Mouse (Mus musculus) splenic B cell, adult 2 months (primary cell): ENCODE measurements at regions not wholly inside any gene's neighbourhood (a gene's known extent, or its start where the extent isn't known, plus 50 kb on each side); places are given as distances from the start of the nearest gene placed in this dataset.
"Not testable (repeated sequence)": the region's sequence is repeated elsewhere in the genome, so short reads cannot be mapped to it uniquely, and the experiment has no call there.

Source experiments
- DNase-seq: peaks from one replicate; pipeline ENCODE4 v3.0.0-alpha.2; 2011; ENCODE audit warnings: low read depth, low spot score
- H3K27me3 ChIP-seq: 2 replicates; pipeline ENCODE4 v1.6.1; 2012; ENCODE audit warnings: mild to moderate bottlenecking, low read length, moderate library complexity, mixed read lengths; ENCODE audit not compliant: control insufficient read depth, poor library complexity, insufficient read depth, severe bottlenecking
- H3K36me3 ChIP-seq: 2 replicates; pipeline ENCODE4 v1.6.1; 2012; ENCODE audit warnings: mild to moderate bottlenecking, low read length, moderate library complexity, mixed read lengths; ENCODE audit not compliant: control insufficient read depth, poor library complexity, insufficient read depth, severe bottlenecking

DNA sequence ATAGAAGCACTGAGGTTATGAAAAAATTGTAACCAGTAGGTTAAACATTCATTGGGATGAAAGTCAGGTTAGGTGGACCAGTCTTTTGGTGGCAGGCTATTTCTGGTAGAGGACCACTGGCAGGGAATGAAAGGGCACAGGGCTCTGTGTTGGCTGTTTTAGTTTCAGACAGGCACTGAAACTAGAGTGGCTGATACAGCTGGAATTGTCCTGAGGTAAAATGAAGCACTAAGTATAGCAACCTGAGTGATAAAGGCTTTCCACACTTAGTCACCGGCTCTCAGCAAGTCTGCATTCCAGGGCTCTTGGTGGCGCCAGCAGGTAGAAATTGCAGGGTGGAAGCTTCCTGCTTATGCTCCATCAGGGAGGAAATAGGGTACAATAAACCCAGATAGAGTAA lies 262.2 kb upstream of the Tmpo start:
- no peak for DNase-seq
- H3K27me3 ChIP-seq: no peaks in the 10 kb centered on the region

DNA sequence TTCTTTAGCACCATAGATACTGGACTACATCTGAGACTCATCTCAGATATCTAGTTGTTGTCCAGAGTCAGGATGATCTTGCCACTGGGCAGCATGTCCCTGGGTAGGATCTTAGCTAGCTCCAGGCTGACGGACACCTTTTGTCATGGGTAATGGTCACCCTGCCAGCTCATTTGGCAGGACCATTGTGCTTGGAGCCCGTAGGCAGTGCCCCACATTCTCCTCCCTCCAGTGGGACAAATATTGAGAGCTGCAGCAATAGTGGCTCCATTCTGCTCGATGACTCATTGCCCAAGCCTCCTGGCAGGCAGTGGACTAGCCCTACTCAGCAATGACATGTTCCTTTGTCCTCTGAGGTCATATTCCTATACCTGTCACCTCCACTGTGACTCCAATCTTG lies 258.9 kb upstream of the Tmpo start:
- Histone ChIP-seq H3K27me3 (no peaks in the 10 kb centered on the region), H3K36me3 (no peaks in the 10 kb centered on the region)
- no peak for DNase-seq

More for the DNA sequence above, 262.2 kb upstream of the Tmpo start:
- H3K36me3 ChIP-seq: no peaks in the 10 kb centered on the region

DNA sequence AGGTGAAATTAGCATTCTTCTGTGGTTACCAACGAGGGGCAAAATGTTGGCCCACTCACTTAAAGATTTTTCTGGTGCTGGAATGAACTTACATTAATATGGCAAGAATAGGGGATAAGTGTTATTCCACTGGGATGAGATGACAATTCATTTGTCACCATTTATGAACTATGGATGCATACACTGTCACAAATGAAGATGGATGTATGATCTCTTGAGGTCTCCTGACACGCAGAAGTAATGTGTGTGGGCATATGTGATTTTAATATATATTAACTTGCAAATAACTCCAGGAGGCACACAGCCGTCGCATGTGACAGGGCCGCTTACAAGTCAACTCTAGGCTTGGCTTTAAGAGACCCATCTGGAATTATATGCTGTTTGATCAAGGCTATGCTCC lies 256.8 kb upstream of the Tmpo start:
- no peak for DNase-seq
- H3K36me3 ChIP-seq: no peaks in the 10 kb centered on the region
- H3K27me3 ChIP-seq: no peaks in the 10 kb centered on the region

DNA sequence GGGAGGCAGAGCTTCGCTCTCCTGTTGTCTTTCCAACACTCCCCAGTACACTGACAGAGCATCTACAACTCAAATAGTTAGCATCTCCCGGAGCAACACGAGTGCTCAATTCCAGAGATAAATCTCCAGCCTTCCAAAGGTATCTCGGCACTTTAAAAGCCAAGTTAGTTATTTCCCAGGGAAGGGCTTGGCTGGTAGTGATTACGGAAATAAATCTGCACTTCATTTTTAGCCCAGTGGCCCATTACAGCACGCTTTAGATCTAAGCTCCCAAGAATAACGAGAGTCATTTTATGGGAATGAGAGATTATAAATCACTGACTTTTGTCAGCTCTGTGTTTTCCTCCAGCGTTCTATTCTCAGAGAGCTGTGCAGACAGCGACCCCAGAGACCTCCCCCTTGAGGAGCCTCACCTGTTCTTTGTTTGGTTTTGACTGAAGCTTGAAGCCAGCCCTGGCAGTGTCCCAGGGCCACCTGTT lies 255.0 kb upstream of the Tmpo start:
- no peaks in the 10 kb centered on the region for H3K27me3 ChIP-seq
- H3K36me3 ChIP-seq: no peaks in the 10 kb centered on the region
- no peak for DNase-seq

DNA sequence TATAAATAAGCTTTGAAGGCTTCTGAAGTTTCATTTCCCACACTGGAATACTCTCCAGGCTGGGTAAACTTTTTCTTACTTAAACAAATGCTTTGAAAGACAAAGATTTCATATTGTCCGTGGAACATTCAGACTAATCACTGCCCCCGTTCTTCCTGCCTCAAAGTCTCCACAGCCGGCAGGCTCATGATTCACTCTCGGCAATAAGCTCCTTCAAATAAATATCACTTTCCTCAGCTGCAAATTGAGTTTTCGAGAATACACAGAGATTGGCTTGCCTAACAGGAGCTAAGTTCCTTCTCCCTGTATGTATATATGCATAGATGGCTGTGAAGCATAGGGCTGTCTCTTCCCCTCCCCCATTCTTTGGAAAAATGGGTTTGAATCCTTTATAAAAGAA lies 249.2 kb upstream of the Tmpo start:
- no peak for DNase-seq
- no peaks in the 10 kb centered on the region for H3K27me3 ChIP-seq

DNA sequence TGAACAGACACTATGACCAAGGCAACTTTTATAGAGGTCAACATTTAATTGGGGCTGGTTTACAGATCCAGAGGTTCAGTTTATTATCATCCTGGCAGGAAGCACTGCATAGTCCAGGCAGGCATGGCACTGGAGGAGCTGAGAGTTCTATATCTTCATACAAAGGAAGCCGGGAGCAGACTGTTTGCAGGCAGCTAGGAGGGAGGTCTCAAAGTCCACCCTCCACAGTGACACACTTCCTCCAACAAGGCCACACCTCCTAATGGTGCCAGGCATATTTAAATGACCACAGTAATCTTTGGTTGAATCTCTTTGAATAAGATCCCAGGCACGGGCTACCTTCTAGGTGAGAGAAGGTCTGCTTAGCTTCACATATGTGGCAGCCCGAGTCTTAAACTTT lies 245.5 kb upstream of the Tmpo start:
- Histone ChIP-seq H3K36me3 (no peaks in the 10 kb centered on the region), H3K27me3 (no peaks in the 10 kb centered on the region; the same call in 1 of the 2 replicates)
- no peak for DNase-seq

More for the DNA sequence above, 249.2 kb upstream of the Tmpo start:
- H3K36me3 ChIP-seq: no peaks in the 10 kb centered on the region

DNA sequence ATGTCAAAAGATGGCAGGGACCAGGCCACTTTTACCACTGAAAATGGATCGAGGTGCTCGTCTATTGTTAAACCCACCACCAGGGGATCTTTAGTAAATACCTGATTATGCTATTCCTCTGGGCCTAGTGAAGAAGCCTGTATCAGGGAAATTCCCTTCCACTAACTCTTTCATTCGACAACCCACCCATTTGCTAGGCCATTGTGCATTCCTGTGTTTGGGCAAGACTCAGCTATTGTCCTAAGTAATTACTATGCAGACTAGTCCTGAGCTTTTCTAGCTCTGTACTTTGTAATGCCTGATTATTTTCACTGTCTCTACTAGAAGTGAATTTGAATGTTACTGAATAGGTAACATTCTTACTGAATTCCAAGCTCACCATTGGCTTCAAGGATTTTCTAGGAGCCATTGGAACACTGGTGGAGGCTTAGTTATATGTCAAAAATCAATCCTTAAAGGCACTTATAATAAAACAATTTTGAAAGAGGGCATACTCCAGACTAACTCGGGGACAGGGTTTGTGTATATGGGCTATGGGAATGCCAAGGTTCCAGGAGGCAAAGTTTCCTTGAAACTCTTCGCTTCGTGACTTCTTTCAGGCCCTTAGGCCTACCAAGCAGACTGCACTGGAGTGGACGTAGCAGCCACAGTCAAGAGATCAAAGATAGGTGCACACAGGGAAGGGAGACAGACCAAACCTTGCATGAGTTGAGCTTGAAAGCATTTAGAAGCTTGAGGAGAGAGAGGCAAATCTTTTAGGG lies 244.7 kb upstream of the Tmpo start:
- not testable (repeated sequence) for H3K36me3 ChIP-seq, DNase-seq, H3K27me3 ChIP-seq

DNA sequence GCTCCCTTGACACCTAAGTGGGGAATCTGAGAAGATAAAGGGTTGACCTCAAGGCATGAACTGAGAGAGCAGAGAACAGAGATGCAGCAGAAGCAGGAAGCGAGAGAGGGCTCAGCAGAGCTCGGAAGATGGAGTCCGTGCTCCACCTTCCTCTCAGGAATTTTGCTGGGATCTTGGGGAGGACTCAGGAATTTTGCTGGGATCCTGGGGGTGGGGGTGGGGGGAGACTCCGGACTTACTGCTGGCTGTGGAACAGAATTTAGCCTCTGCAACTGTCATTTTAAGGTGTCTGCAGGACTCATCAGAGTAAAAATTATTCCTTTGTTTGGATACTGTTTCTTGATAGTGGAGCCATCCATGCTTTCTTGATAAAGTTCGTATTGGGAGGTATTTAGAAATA lies 243.7 kb upstream of the Tmpo start:
- Histone ChIP-seq H3K36me3 (no peaks in the 10 kb centered on the region), H3K27me3 (no peaks in the 10 kb centered on the region; the same call in 1 of the 2 replicates)
- no peak for DNase-seq

DNA sequence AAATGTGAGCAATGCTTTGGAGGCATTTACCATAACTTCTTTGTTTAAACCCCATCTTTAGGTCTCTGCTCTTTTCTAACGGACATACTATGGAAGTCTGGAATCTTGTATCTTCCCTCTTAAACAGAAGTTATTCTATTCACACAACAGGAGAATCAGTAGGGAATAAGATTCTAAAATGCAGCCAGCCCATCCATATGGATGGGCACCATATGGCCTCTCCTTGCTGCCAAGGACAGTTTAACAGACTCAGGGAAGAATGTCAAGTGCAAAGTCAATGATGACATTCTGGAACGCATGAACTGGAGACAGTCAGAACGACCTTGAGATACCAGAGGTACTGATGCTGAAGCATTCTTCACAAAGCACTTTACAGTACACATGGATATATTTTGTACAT lies 206.1 kb upstream of the Tmpo start:
- no peaks in the 10 kb centered on the region for H3K36me3 ChIP-seq
- DNase-seq: no peak
- no peaks in the 10 kb centered on the region for H3K27me3 ChIP-seq

DNA sequence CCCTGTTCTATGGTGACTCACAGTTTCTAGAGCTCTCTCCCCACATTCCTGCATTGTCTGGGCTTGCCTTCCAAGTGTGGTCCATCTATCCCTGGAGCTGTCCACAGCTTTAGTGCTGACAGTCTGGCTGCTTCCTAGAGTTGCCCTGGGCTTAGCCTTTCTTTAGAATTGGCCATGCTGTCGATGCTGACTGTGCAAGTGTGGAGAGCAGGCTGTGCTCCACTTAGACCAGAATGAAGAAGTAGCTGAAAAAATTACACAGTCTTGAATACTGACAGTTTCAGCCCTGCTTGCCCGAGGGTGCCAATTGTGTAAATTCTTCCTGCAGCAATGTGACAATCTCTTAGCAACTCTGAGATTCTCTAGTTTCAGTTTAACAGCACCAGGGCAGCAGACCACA lies 203.3 kb upstream of the Tmpo start:
- no peaks in the 10 kb centered on the region for H3K36me3 ChIP-seq
- no peak for DNase-seq
- H3K27me3 ChIP-seq: no peaks in the 10 kb centered on the region

DNA sequence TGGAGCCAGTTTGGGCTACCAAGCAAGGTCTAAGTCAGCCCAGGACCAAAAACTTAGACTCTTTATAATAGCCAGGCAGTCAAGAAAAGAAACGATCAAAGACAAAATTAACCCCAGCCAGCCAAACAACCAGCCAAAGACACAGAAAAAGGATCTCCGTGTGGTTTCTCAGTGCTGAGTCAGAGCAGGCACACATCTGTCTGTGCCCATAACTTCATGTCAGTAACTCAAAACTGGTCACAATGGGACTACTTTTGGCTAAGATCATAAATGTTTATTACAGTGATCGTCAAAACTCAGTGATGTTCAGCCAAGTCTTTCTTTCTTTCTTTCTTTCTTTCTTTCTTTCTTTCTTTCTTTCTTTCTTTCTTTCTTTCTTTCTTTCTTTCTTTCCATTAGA lies 195.6 kb upstream of the Tmpo start:
- H3K27me3 ChIP-seq: no peaks in the 10 kb centered on the region
- no peak for DNase-seq
- no peaks in the 10 kb centered on the region for H3K36me3 ChIP-seq

DNA sequence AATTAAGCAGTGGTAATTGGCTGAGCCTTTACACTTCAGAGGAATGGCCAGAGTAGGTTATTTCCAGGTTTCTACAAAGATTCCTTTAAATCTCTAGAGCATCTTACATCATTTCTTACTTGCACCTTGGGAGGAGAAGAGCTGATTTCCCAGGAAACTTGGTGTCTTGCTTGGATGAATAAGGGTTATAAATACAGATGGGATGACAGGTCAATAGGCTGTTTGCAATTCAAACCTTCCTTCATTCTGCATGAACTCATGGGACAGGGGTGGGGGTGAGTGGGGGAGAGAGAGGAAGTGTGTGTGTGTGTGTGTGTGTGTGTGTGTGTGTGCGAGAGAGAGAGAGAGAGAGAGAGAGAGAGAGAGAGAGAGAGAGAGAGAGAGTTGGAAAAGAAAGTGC lies 186.4 kb upstream of the Tmpo start:
- Histone ChIP-seq H3K36me3 (no peaks in the 10 kb centered on the region), H3K27me3 (no peaks in the 10 kb centered on the region)
- DNase-seq: no peak

DNA sequence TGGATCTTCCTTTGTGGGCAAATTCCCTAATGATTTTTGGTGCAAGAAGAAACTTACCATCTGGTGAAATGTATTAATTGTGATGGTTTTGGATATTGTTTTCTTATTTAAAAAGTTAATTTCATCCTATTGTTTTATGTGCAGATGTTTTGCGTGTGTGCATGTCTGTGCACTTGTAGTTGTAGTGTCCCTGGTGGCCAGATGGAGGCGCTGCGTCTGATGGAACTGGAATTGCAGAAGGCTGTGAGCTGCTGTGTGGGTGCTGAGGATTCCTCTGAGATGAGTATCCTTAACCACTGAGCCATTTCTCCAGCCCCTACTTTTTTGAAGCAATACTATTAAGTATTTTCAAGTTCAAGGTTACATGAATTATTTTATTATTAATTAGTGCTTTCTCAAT lies 181.5 kb upstream of the Tmpo start:
- Histone ChIP-seq H3K36me3 (no peaks in the 10 kb centered on the region), H3K27me3 (no peaks in the 10 kb centered on the region)
- DNase-seq: no peak

DNA sequence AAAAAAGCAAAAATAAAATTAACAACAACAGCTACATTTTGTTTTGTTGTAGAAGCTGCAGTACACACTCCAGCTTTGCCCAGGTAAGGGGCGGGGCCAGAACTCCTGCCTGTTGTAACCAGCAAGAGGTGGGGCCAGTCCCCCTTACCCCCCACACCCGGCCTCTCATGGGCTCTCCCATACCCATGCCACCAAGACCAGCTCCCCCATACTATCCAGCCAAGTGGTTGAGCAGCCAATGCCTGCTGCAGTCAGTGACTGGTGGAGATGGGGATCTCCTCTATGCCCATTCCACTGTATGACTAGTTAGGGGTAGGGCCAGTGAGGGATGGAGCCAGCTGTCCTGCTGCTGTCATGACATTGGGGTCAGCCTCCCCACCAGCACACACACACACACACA lies 180.5 kb upstream of the Tmpo start:
- no peaks in the 10 kb centered on the region for H3K36me3 ChIP-seq

DNA sequence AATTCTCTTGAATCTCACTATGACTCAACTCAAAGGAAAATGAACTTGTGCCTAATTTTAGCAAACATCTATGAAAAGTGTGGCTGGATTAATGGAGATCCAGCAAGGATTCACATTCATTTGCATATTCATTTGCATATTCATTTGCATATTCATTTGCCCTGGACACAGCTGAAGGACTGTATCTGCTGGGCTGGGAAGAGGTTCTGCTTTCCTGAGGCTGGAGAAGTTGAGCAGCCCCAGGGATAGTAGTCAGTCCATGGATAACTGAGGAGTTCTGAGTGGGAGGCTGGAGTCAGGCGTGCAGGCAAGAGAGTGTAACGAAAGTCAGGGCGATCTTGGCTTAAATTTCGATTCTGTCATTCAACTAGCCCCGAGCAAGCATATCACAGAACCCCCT lies 164.3 kb upstream of the Tmpo start:
- Histone ChIP-seq H3K27me3 (no peaks in the 10 kb centered on the region), H3K36me3 (no peaks in the 10 kb centered on the region)
- no peak for DNase-seq

More for the DNA sequence above, 180.5 kb upstream of the Tmpo start:
- H3K27me3 ChIP-seq: no peaks in the 10 kb centered on the region
- DNase-seq: no peak

DNA sequence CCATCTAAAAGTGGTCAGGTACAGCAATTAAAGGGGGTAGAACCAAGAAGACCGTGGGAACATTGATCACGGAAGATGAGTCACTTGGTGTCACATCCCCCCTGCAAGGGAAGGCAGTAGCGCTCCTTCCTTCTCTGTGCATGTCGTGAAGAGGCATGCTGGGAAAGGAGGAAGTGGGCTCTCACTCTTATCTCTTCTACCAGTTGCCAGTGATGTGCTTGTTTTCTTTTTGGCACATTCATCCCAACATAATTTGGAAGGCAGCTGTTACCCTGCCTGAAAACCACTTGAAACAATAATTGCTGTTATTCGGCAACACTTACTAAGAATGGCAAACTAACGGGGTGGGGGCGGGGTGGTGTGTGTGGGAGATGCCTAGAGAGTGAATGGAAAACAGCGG lies 161.0 kb upstream of the Tmpo start:
- no peaks in the 10 kb centered on the region for H3K27me3 ChIP-seq
- no peak for DNase-seq
- H3K36me3 ChIP-seq: no peaks in the 10 kb centered on the region
